Mouse (Mus musculus) 3T3-L1 (cell line): ENCODE results near the gene Irf7.

Experiments used
- DNase-seq: peaks from one replicate; pipeline ENCODE4 v3.0.0-alpha.2; 2015; ENCODE audit warnings: low read depth, low spot score

Irf7 gene

DNA sequence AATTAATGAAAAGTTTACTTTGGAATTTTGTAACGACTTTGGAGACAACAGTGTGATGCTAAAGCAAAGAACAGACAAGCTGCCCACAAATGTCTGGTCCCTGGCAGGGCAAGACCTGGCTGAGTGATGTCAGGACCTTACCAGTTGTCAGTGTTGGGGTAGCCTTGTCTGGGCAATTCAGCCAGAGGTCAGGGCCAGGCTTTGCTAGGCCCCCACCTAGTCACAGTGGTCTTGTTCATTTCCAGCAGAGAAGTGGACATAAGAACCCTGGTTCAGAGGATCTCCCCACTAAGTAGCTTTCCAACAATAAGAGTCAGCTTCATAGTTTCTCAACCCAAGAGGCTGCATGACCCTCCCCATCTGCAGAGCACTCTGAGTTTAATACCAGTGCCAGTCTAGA lies 45.9 kb downstream of the Irf7 start:
- DNase-seq, result no peak

DNA sequence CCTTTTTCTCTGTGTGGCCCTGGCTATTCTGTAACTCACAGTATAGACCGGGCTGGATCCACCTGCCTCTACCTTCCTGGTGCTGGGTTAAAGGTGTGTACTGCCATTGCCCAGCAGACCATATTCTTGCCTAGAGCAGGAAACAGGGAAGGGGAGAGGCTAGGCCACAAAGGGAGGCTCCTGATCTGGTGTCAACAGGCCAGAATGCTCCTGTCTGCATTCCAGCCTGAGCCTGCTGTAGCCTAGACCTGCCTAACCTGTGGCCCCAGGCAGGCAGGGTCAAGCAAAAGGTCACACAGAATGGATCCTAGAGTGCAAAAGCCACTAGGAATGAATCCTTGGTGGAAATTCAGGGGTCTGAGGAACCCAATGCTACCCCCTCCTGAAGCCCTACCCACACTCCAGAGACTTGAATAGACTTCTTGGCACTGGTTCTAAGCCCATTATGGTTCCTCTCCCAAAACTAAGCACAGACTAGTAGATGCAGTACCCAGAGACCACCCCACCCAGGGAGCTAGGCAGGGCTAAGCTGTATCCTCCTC lies 46.7 kb downstream of the Irf7 start:
- no peak for DNase-seq

DNA sequence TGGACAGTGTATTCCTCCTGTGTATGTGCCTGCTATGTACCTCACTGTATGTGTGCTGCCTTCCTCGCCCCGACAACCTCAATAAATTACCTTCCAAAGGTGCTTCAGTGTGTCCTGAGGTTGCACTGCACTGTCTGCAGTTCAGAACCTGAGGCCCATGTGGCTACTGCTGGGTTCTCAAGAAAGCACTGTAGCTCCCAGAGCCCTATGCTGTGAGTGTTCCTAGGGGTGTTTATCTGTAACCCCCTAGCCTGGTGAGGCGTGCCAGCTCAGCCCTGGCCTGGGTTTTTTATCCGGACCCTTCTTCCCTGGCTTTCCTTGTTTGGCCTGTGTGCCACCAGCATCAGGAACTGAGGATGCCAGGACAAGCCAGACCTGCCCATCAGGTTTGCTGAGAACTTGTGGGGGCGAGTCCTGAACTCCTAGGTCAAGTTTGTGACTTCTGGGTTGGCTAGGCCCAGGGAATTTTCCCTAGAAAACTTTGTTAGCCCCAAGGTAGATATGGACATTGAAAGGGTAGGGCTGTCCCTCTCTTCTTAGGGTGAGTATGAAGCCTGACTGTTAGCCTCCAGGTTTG lies 47.6 kb downstream of the Irf7 start:
- no peak for DNase-seq

DNA sequence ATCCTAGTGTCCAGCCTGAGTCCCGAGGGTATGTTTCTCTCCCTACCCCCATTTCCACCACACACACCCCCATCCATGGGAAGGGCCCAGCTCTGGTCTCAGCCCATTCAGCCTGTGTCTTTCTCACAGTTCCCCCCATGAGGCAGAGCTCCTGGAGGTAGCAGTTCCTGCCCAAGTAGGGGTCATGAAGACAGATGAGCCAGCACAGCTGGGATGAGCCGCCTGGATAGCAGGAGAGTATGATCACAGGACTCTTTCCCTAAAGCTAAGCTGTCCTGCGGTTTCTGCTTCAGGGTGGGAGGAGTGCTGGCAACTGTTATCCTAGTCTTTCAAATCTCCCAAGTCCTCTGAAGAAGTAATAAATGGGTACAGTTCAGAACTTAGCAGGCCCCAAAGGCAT lies 48.1 kb downstream of the Irf7 start:
- no peak for DNase-seq

DNA sequence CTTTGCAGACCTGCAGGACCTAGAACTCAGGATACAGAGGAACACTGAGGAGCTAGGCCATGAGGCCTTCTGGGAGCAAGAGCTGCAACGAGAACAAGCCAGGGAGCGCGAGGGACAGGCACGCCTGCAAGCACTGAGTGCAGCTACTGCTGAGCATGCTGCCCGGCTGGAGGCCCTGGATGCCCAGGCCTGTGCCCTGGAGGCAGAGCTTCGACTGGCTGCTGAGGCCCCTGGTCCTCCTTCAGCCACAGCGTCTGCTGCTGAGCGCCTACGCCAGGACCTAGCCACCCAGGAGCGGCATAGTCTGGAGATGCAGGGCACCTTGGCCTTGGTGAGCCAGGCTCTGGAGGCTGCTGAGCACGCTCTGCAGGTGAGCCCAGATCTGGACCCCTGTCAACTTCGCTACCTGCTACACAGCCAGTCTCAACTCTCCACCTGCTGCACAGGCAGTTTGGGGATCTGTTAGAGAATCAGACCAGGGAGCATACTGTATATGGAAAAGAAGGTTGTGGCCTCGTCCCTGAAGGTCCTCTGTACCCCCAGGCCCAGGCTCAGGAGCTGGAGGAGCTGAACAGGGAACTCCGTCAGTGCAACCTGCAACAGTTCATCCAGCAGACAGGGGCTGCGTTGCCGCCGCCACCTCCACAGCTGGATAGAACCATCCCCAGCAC lies 48.8 kb downstream of the Irf7 start:
- DNase-seq, result no peak

DNA sequence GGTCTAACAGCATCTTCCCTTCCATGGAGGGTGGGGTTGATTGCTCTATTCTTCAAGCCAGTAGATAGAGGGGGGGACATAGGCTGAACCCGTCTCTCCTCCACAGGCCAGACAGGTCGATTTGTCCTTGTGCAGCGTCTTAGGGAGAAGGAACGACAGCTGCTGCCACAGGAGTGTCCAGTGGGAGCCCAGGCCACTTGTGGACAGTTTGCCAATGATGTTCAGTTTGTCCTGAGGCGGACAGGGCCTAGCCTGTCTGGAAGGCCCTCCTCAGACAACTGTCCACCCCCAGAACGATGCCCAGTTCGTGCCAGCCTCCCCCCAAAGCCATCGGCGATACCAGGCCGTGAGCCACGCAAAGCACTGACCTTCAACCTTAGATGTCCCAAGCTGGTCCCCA lies 49.4 kb downstream of the Irf7 start:
- no peak for DNase-seq

DNA sequence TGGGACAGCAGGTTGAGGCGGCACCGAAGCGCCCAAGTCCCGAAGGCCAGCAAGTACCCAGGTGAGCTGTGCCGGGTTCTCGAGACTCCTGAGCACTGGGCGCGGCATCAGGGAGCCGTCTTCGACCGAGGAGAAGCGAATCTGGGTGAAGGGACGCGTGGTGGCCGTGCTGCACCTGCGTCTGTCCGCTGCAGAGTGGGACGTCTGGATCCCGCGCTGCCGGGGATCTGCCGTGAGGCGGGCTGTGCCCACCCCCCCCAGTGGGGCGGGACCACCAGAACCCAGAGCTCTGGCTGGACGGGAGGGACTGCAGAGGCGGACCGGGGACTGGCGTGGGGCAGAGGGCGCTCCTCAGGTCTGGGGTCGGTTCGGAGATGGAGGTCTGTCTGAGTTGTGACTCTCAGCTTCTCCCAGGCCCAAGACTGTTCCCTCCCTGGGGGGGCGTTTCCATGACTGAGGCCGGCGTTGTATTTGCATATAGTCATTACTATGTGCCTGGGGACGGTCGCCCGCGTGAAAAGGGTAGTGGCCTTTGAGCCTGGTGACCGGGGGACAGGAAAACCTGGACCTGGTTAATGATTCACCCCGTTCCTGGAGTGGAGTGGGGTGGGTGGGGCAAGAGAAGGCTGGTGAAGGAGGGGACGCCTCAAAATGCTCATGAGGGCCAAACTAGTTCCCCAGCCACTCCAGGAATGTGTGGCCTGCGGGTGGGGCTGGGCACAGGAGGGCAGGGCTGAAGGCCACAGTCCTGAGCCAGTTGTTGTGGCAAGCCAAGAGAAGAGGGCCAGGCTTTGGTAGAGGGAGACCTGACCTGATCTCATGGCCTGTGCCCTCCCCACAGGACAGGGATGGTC lies 50.2 kb downstream of the Irf7 start:
- DNase-seq, result peak; percentile 78

DNA sequence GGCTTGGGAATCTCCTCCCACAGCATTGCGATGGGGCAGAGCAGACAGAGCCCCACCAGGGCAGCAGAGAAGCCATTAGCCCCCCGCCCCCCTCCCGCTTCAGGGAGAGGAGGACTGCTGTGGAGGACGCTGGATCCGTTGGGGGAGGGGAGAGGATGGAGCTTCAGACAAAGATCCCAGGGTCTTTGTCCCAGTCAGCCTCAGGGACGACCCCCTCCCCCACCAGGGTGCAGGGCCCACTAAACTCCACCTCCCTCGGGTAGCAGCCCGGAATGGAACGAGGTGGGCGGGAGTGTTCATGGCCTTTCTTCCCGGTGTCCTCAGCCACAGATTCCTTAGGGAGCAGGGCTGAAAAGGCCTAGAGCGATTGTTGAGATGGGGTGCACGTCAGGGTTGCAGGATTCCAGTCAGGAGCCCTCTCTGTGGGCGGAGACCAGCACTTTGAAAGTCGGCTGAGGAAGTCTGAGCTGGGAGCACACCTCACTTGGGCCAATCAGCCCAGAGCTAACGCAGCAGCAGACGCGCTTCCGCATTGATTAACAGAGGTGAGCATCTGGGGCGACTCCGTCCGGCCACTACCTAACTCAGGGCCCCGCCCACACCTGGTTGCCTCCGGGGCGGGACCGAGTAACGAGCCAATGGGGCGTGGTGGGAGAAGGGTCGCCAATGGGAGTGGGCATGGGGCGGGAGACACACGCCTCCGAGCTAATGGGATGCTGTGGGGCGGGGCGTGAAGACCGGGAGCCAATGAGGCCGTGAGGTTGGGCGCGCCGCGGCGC lies 51.0 kb downstream of the Irf7 start, which contains the start of gene Rassf7:
Gene Rassf7 (plus strand): TSS at position 760 of the 779 bp plus-strand sequence.
- peak; percentile 89 for DNase-seq

DNA sequence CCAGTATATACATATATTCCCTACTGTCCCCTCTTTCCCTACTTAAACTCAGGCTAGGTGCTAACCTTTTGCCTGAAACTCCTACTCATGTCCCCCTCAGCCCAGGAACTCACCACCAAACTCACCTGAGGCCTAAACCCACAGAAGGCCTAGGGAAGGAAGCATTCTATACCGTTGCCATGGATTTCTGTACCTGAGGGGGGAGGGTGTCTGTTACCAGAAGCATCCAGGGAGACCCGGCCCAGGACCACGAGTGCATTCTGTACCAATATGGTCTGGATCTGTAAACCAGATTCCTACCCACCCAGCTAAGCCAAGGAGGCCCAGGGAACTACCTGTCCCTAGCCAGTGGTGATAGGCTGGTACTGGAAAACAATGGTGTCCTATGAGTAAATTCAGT lies 52.0 kb downstream of the Irf7 start:
- DNase-seq, result no peak

DNA sequence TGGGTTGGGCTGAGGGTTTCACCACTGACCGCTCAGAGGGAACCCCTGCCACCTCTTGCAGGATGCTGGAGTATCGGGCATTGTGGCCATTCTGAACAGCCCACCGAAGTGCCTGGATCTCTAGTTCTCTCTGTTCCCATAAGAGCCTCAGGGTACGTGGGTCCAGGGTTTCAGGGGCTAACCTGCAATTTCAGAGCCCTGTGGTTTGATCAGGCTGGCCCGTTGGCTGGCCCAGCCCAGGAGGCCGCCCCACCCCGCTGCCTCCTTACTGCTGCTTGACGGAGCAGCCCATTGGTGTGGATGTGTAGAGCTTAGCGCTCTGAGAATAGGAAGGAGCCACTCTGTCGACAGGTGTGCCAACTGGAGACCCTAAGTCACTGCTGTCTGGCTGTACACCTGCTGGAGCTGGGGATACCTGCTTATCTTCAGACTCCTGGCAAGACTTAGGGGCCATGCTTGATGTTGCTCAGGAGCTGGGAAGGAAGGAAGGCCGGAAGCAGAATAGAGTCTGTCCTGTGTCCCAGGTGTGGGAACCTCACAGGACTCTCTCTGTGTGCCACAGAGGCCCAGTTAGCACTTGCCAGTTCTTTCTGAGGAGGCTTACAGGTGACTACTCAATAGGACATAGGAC lies 52.6 kb downstream of the Irf7 start, which contains the start of gene Lmntd2:
Gene Lmntd2 (minus strand): TSS at position 476 of the 631 bp plus-strand sequence.
- no peak for DNase-seq

DNA sequence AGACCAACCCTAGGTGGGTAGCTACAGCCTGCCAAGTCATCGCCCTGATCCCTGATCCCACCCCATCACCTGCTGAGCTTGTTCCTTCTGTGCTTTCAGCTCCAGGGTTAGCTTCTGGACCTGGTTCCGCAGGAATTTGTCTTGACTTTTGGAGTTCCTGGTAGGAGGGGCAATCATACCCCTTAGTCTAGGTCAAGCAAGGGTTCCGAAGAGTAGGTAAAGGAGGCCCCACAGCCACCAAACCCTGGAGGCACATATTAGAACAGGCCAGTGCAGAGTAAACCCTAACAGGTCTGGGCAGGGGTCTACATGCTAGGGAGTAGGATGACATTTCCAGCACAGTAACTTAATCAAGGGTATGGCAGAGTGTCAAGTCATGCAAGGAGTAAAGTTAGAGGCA lies 53.1 kb downstream of the Irf7 start:
- DNase-seq, result no peak
